Mouse (Mus musculus) left cerebral cortex, postnatal 4 days (tissue): ENCODE data around the gene Wdr25. TPM values are rescaled to one million over a fixed set of nuclear protein-coding genes. Genes with fewer than 3 reads are reported as not detected.

Experiments used
- DNase-seq: peaks from one replicate; pipeline ENCODE4 v3.0.0-alpha.2; 2022
- intact Hi-C: fragments of 180-260 bp; cut with DNase I; formaldehyde crosslinking; loops from one replicate; pipeline ENCODE4 v1.15.1; 2025
- total RNA-seq, 2 experiments: library from RNA; stranded (reverse); gene quantifications; 2 replicates each; pipeline ENCODE4 v1.2.3; 2021

The Wdr25 gene
- total RNA-seq, 2 experiments from 2014 or later, result 4.9 to 6.2 TPM

DNA sequence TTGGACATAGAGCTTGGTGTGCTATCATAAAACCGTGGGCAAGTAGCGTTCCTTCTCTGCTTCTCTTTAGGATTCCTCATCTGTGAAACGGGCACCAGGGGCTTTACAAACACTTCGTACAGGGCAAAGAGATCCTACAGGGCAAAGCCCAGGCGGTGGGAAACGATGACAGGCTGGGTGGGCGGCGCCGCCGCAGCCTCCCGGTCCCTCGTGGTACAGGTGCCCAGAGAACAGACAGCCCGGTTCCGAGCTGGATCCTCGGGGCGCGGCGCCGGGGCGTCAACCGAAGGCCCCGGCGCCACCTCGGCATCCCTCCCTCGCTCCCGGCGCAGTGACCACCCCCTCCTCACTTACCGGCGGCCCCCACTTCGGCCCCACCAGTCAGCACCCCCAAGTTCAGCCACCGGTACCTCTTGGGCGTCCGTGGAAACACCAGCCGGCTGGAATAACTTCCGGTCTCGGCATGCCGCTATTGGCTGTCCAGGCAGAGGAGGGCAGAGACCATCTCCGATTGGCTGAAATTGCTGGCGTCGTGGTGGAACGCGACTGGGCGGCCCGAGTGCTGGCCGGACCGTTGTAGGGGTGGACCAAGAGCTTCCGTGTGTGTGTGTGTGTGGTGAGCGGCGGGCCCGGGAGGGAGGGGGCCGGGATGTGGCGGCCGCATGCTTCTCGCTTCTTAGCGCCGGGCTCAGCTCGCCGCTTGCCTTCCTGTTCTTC is 442 bp downstream of the Wdr25 start, which contains the start of gene Wars:
TSS of gene Wars (minus strand) at position 460 of the 717 bp plus-strand sequence.
- intact Hi-C loops, result no loop called here
- peak; percentile 96 for DNase-seq

DNA sequence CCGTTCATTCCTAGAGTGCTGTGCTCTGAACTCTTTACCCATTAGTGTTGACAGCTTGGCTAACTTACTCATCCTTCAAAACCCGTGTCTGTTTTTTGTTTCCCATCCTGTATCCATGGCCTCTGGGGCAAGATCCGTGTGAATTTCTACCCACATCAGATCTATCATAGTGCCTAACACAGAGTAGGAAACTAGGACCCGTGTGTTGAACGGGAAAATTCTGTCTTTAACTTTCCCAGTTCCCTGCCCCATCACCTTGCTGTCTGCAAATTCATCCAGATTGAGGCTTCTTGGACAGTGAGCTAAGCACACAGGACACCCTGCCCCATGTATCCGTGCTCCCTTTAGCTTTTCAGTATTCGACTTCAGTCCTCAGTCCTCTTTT is 993 bp downstream of the Wdr25 start:
- intact Hi-C loops, result no loop called here
- no peak for DNase-seq

DNA sequence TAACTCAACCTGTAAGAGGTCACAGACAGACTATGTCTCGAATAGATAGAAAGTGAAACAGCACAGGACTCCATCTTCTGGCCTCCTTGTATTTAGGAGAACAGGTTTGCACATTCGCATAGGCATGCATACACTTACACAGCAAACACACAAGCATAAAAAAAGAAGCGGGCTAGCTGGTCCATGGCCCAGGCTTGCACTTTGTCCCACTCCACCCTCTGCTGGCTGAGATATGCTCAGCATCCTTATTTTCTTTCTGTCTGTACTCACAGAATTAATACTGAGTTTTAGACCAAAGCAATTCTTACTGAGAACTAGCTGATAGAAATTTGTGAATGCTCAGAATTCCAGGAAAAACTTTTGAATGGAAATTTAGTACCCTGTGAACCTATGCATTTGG is 2.6 kb downstream of the Wdr25 start:
- intact Hi-C loops, result no loop called here
- no peak for DNase-seq

DNA sequence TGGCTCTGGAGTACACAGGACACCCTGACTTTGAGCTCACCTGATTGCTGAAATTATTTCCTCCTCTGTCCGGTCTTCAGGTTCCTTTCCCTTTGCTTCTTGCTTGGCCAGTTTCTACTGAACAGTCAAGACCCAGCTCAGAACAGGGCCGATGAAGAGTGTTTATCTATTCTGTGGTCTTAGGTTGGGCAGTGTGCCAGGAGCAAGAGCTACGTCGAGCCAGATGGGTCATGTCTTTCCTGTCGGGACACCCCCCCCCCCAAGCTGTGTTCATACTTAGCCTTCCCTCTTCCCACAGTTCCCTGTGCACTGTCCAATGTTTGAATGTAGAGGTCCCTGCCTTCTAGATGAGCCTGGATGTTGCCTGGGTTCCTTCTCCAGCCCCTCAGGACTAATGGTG is 7.9 kb downstream of the Wdr25 start:
- intact Hi-C loops, result loop anchor here (5.0 kb wide), 3 partner anchors 491 to 1496 kb away; no protein-coding TSS in a partner anchor
- DNase-seq, result no peak

DNA sequence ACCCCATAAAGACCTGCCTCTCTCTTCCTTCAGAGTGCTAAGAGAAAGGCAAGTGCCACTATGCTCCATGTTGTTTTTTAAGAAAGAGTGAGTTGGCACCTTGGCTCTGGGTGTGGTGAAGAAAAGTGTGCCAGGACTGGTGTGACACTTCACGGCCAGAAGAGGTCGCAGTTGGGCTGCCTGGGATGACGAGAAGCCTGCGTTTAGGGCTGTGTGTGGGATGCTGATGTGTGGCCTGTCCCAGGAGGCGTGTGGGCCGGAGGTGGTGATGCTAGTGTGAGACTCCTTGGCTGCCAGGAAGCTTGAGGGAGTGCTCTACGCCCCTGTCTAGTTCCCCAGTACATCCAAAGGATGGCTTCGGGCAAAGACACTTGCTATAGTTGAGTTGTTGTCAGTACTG is 9.5 kb downstream of the Wdr25 start:
- DNase-seq, result peak; percentile 58
- intact Hi-C loops, result loop anchor here (5.0 kb wide), 3 partner anchors 489 to 1494 kb away; no protein-coding TSS in a partner anchor

DNA sequence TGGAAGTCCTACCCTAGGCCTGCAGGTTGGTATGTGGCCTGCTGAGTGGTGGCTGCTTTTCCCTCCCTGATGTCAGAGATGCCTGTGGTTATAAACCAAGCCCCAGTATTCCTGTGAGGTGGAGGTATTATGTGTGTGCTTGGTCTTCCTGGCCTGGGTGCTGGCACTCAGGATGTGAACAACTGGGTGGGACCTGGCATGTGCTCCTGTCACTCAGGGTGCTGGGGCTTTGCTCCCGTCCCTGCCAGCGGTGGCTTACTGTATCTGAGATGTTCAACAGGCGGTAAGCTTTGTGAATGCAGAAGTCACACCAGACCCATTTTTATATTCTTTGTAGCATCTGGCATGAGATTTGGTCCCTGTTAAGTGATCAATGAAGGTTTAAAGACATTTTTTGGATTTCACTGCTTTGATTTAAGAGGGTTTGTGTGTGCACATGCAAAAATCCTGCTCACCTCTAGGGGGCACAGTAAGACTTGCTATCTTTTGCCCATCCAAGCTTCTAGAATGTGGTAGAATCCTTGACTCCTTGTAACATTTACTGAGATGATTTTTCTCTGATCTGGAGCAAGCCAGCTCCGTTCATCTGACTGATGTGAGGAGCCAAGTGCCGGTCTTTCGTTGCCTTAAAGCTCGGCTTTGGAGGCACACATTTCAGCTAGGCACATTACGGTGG is 10.3 kb downstream of the Wdr25 start:
- DNase-seq, result peak; percentile 74
- intact Hi-C loops, result loop anchor here (5.0 kb wide), 3 partner anchors 489 to 1494 kb away; no protein-coding TSS in a partner anchor

DNA sequence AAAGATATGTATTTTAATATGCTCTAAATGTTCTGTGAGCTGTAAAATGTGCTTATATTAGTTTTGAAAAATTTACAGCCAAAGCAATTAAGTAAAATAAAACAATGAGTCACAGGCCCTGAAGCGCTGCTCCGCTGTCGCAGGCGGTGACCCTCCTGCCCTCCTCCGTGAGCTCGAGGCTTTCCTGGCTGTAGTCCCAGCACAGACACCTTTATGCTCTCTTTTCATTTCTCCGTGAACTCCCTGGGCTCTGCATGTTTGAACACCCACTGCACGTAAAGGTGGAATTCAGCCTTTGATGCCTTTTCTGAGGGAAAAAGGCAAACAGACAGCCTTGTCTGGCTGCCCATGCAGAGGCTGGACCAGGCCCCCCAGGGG is 10.8 kb downstream of the Wdr25 start:
- DNase-seq, result no peak
- intact Hi-C loops, result loop anchor here (5.0 kb wide), 3 partner anchors 488 to 1493 kb away; no protein-coding TSS in a partner anchor

DNA sequence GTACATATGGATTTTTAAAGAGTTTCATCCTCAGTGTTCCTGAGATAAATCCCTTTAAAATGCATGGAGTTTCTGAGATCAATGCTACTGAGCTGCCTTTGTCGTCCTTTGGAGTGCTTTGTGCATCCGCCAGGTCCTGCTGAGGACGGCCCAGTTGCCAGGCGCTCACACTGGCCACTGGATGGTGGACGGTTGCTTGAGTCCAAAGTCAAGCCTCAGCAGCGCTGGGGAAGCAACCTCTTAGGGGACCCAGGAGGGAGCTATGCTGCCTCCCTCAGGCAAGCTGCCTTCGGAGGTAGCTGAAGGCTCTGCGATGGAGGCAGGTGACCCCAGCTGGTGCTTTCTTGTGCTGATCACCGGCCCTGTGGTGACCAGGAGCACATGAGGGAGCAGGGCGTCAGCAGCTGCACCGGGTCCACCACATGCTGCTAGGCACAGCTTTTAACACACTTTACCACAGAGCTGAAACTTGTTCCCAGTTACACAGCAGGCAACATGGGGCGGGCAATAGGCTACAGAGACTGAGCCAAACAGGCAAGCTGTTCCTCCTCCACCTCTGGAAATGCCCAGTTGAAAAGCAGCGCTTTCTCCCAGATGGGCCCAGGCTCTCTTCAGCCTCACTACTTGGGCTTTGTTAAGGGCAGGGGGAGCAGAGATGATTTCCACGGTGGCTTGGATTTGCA is 12.3 kb downstream of the Wdr25 start:
- DNase-seq, result peak; percentile 51
- intact Hi-C loops, result no loop called here

DNA sequence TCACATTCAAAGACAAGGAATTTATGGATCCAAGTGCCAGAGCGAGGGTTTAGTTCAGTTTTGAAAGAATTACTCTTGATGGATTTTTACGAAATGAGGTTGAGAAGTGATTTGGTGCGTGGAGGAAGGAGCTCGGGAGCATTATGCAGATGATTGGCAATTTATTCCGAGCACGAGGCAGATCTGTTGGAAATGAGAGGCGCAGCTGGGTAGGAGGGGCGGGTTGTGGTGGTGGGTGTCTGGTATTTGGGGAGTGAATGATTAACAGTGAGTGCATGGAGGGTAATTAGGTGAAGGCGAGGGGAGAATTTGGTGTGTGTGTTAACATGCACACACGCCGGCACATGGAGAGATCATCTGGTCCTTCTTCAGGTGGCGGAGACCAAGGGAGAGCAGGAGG is 13.0 kb downstream of the Wdr25 start:
- no peak for DNase-seq
- intact Hi-C loops, result no loop called here

DNA sequence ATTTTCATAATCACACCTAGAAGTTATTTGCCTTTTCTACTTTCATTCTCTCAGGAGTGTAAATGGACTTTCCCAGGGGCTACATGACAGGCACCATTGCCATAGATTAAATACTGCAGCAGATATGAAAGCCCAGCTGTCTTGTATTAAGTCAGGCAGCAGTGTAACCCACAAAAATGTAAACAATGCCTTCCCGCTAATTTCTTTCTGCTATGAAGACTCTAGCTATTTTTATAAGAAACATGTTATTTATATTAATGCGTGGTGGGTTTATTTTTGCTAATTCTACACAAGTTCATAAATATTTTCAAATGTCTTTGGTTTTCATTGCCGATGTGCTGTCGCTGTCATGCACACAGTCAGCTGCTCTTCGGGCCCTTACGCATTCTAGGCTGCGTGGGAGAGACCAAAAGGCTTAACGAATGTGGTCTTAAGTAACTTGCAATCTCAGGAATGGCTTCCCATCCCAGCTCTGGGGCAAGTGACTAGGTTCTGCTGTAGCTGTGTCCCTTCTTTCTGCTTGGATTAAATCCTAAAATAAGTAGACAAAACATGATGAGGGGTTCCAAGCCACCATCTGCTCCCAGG is 16.5 kb downstream of the Wdr25 start:
- intact Hi-C loops, result no loop called here
- no peak for DNase-seq

DNA sequence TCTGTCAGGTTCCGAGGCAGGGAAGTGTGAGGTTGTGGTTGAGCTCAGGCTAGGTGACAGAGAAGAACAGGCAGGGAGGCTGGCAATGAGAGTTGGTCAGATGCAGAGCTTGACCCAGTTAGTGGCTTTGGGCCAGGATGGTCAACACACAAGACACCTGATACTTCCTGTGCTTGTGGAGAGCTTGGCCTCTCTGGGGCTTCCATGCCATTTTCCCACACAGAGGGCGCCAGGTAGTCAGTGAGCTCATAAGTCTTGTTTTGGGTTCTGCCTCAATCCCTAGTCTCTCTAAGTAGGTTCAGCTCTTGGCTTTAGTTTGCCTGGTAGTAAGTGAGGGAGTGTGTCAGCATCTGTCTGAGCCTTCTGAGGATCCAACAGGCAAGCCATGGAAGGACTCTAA is 19.0 kb downstream of the Wdr25 start:
- DNase-seq, result no peak
- intact Hi-C loops, result no loop called here

DNA sequence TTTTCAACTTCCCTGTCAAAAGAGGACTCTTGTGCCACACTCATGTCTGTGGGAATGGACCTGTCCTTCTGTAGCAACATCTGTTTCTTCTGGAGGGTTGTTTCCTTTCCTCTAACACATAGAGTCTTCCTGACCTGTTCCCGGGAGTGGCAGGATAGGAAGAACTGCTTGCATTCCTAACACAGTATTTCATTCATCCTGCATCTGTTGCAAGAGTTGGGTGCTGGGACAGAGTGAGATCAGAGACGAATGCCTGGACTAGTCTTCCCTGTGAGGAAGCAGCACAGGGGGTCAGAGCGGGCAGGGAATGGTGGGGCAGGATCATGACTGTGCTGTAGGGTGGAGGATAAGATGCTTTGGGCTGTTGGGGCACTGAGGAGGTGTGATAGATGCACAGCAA is 20.8 kb downstream of the Wdr25 start:
- no peak for DNase-seq
- intact Hi-C loops, result no loop called here

DNA sequence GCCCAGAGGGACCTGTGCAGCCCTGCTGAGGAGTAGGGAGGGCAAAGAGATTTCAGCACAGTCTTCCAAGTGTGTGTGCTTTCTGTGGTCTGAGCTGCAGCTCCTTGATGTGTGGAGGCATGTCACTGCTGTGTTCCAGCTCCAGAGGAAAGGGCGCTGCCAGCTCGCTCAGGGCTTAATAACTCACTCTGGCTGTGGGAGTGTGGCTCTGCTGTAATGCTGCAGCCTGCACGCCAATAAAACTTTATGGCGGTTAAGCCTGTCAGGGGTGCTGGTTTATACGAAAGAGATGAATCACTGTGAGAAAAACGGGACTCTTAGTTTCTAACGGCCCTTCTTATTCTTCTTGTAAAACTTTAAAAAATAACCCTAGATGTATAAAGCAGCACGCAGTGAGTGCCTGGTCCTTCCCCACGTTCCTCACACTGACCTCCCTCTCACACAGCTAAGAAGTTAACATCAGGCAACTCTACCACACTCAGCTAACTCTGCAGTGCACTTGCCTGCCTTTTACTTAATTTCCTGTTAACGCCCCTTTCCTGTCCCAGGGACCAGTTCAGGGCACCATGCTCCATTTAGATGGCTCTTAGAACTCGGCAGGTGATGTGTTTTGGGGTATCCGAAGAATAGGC is 21.4 kb downstream of the Wdr25 start:
- DNase-seq, result no peak
- intact Hi-C loops, result no loop called here

DNA sequence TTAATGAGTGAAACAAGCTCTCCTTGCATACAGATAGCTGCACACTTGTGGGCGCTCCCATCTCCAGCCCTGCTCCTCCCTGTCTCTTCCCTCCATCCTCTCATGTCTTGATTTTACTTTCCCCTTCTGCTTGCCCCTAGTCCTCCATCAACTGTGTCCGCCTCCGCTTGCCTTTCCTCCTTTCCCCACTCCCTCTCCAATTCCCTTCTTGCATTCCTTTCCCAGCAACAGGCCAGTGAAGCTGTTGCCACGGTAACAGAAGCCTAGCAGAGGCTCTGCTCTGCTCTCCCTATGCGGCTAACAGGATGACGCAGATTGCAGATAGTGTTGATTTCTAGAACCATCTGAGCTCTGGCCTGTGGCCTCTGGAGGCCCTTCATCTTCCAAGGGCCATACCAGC is 22.5 kb downstream of the Wdr25 start:
- DNase-seq, result peak; percentile 38
- intact Hi-C loops, result no loop called here

DNA sequence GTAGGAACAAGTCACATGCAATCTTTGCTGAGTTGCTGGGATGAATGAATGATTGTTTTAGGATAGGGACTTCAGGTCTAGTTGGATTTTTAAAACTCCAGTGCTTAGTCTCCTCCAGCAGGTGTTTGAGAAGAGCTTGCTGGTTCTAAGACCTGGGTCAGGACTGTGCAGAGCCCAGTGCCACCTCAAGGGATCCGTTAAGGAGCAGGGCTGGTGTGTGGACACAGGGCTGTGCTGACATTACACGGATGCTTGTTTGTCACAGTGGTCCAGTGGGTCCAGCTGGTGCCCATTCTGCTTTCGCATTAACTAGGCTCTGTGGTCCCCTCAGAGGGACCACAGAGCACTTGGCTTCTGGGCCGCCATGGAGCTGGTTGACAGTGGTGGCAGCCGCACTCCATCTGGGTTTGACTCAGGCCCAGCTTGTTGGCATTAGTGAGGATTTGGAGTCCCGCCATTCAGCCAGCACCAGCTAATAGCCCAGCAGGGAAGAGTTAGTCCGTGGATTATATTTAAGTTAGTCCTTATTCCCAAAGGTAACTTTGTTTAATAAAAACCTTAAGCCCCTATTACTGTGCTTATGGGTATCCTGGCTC is 23.1 kb downstream of the Wdr25 start:
- intact Hi-C loops, result no loop called here
- peak; percentile 84 for DNase-seq

DNA sequence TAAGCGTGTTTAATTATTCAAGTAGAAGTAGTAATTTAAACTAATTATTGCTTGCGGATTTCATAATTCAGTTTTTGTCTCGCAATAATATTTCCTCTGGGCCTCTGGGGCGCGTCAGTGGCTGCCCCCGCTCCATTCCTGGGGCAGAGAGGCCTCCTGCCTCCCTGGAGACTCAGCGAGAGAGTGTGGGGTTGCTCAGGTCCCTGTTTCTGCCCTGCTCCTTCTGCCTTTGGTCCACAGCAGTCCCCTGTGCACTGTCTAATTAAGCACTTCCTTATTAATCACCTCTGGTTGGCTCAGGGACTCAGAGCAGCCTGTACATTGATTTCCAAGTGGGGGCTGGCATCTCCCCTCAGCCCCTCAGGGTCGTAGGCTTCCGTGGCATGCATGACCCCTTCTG is 24.1 kb downstream of the Wdr25 start:
- intact Hi-C loops, result no loop called here

DNA sequence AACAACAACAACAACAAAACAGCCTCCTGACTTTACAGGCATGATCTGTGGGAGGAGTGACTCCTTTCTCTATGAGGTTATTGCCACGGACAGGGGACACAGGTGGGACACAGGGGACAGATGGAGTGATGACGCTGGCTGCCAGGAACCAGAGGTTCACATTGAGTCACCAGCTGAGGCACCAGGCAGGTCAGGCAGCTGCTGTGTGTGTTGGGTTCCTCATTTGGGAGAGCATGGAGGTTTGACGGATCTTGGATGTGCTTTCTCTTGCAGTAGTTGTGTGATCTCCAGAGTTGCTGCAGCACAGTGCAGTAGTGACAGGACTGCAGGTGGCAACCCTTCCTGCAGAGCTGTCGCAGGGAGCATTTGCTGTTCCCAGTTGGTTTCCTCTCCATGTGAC is 25.3 kb downstream of the Wdr25 start:
- intact Hi-C loops, result no loop called here
- DNase-seq, result no peak

More for the DNA sequence above, 24.1 kb downstream of the Wdr25 start:
- no peak for DNase-seq

DNA sequence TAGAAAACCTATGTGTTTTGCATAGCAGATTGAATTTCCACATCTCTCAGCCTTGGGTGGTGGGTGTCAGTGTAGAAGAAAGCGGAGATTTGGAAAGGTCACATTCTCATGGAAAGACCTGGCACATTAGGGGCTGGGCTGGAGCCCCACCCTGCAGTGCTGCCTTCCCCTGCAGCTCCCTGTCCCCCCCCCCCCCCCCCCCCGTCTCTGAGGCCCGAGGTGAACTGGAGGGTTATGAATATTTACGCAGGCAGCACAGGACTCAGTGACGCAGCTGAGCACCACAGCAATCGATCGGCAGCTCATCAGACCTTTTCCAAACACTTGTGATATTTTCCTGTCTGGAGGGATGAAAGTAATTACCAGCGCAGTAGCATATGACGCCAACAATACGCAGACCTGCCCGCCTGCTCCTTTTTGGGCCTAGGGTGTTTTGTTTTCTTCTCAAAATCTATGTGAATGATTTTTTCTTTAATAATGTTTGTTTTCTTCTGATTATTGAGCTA is 33.2 kb downstream of the Wdr25 start:
- no peak for DNase-seq
- intact Hi-C loops, result no loop called here

DNA sequence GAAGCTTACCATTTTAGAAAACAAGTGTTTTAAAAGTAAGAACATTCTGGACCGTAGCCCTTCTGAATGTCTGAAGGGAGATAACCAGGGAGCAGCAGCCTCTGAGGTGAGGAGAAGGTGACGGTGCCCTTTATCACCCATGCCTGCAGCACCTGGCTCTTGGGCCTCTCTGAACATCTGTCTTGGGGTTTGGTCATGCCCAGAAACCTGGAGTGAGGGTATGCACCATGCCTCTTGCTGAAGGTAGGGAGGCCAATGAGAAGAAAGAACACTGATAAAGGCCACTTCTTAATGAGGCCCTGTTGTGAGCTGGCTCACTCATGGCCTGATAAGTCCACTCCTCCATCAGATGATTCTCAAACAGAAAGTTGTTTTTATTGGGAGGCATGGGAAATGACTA is 34.8 kb downstream of the Wdr25 start:
- intact Hi-C loops, result no loop called here
- DNase-seq, result no peak

DNA sequence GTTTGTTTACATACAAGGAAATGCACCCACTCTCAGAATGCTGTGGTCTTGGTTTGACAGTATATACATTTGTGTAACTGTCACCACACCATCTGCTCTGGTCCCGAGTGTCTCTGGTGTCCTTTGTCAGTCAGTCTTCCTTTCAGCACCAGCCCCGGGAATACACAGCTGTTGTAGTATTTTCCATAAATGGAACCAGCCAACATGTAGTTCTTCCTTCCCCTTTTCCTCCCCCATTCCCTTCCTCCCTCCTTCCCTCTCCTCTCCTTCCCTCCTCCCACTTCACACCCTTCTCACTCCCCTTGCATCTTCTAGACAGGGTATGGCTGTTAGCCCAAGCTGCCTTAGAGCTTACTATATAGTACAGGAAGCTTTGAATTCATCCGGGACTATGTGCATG is 36.0 kb downstream of the Wdr25 start:
- intact Hi-C loops, result no loop called here
- no peak for DNase-seq
